Mouse (Mus musculus) spleen, adult 12 weeks (tissue): ENCODE measurements around the gene Gimap8.
"Not testable (repeated sequence)": the region's sequence is repeated elsewhere in the genome, so short reads cannot be mapped to it uniquely, and the experiment has no call there.

ENCODE experiments used
- DNase-seq: peaks from one replicate; pipeline ENCODE4 v3.0.0; 2022; ENCODE audit warnings: low spot score

Gimap8 gene

GRCm38 (mm10) chr6:48678391-48678790 lies 31.4 kb downstream of the Gimap8 start:
- DNase-seq, result no peak

- no peak for DNase-seq
These were observed 32.7 kb downstream of the Gimap8 start for GRCm38 (mm10) chr6:48679701-48680100.

GRCm38 (mm10) chr6:48680421-48680820 lies 33.4 kb downstream of the Gimap8 start:
- DNase-seq, result no peak

GRCm38 (mm10) chr6:48681472-48682090 lies 34.5 kb downstream of the Gimap8 start:
- DNase-seq, result no peak

- no peak for DNase-seq
These were observed 35.2 kb downstream of the Gimap8 start for GRCm38 (mm10) chr6:48682271-48682670.

GRCm38 (mm10) chr6:48683263-48683821 lies 36.3 kb downstream of the Gimap8 start:
- DNase-seq, result not testable (repeated sequence)

GRCm38 (mm10) chr6:48684319-48684718 lies 37.3 kb downstream of the Gimap8 start, which contains the start of gene Gimap4:
Gimap4 (plus strand) TSS chr6:48684549.
- DNase-seq, result no peak

- no peak for DNase-seq
These were observed 37.8 kb downstream of the Gimap8 start for GRCm38 (mm10) chr6:48684806-48685205.

- no peak for DNase-seq
These were observed 38.2 kb downstream of the Gimap8 start for GRCm38 (mm10) chr6:48685251-48685650.

GRCm38 (mm10) chr6:48685694-48686665 lies 38.9 kb downstream of the Gimap8 start:
- no peak for DNase-seq

GRCm38 (mm10) chr6:48687077-48687476 lies 40.0 kb downstream of the Gimap8 start:
- no peak for DNase-seq

GRCm38 (mm10) chr6:48689320-48689719 lies 42.3 kb downstream of the Gimap8 start:
- DNase-seq, result no peak

GRCm38 (mm10) chr6:48692962-48693361 lies 45.9 kb downstream of the Gimap8 start:
- no peak for DNase-seq

GRCm38 (mm10) chr6:48696830-48697554 lies 50.0 kb downstream of the Gimap8 start:
- DNase-seq, result no peak

- DNase-seq, result no peak
These were observed 50.5 kb downstream of the Gimap8 start for GRCm38 (mm10) chr6:48697555-48697930.

GRCm38 (mm10) chr6:48698066-48698856 lies 51.2 kb downstream of the Gimap8 start:
- no peak for DNase-seq

- no peak for DNase-seq
These were observed 51.9 kb downstream of the Gimap8 start for GRCm38 (mm10) chr6:48698888-48699287.

GRCm38 (mm10) chr6:48700251-48701075 lies 53.4 kb downstream of the Gimap8 start:
- DNase-seq, result no peak

GRCm38 (mm10) chr6:48702146-48702545 lies 55.1 kb downstream of the Gimap8 start:
- no peak for DNase-seq

- DNase-seq, result no peak
These were observed 55.6 kb downstream of the Gimap8 start for GRCm38 (mm10) chr6:48702601-48703000.
